Mouse (Mus musculus) adrenal gland, postnatal 4 days (tissue): ENCODE measurements at regions not wholly inside any gene's neighbourhood (a gene's known extent, or its start where the extent isn't known, plus 50 kb on each side); places are given as distances from the start of the nearest gene placed in this dataset.

Source experiments
- DNase-seq, 2 experiments: peaks; one replicate each; pipeline ENCODE4 v3.0.0; 2021 to 2022; ENCODE audit warnings: low spot score in 2 of 2, mixed read lengths in 2 of 2

GRCm38 (mm10) chr13:31166286-31166685, 192.3 kb downstream of the Gm5447 start:
- no peak for DNase-seq

GRCm38 (mm10) chr13:31168854-31169253, 194.8 kb downstream of the Gm5447 start:
- no peak for DNase-seq

- DNase-seq: no peak
Observed at GRCm38 (mm10) chr13:31171751-31172150, 197.7 kb downstream of the Gm5447 start.

GRCm38 (mm10) chr13:31172580-31172979, 198.6 kb downstream of the Gm5447 start:
- no peak for DNase-seq

- no peak for DNase-seq
Observed at GRCm38 (mm10) chr13:31177999-31178783, 204.2 kb downstream of the Gm5447 start.

GRCm38 (mm10) chr13:31178964-31179363, 205.0 kb downstream of the Gm5447 start:
- DNase-seq: no peak

- no peak for DNase-seq
Observed at GRCm38 (mm10) chr13:31179407-31180001, 205.5 kb downstream of the Gm5447 start.

- DNase-seq: no peak
Observed at GRCm38 (mm10) chr13:31181530-31181929, 207.5 kb downstream of the Gm5447 start.

GRCm38 (mm10) chr13:31184845-31185834, 211.1 kb downstream of the Gm5447 start:
- DNase-seq: no peak

- DNase-seq: no peak
Observed at GRCm38 (mm10) chr13:31186805-31187589, 213.0 kb downstream of the Gm5447 start.

- DNase-seq: no peak
Observed at GRCm38 (mm10) chr13:31189116-31189515, 215.1 kb downstream of the Gm5447 start.

- DNase-seq: no peak
Observed at GRCm38 (mm10) chr13:31190036-31190435, 216.0 kb downstream of the Gm5447 start.

- no peak for DNase-seq
Observed at GRCm38 (mm10) chr13:31191344-31192139, 217.5 kb downstream of the Gm5447 start.

GRCm38 (mm10) chr13:31194971-31195370, 221.0 kb downstream of the Gm5447 start:
- DNase-seq: no peak

- no peak for DNase-seq
Observed at GRCm38 (mm10) chr13:31196546-31196945, 222.5 kb downstream of the Gm5447 start.

GRCm38 (mm10) chr13:31197593-31197992, 223.6 kb downstream of the Gm5447 start:
- no peak for DNase-seq

- no peak for DNase-seq
Observed at GRCm38 (mm10) chr13:31199384-31199783, 225.4 kb downstream of the Gm5447 start.

GRCm38 (mm10) chr13:31204068-31204467, 230.1 kb downstream of the Gm5447 start:
- no peak for DNase-seq

GRCm38 (mm10) chr13:31206381-31206780, 232.4 kb downstream of the Gm5447 start:
- no peak for DNase-seq

GRCm38 (mm10) chr13:31207709-31208108, 233.7 kb downstream of the Gm5447 start:
- peak in 1 of 2 experiments; percentile 3 for DNase-seq
